Mouse (Mus musculus): ENCODE measurements around the gene Slc26a1. TPM values are rescaled to one million over a fixed set of nuclear protein-coding genes. Genes with fewer than 3 reads are reported as not detected.

Slc26a1 gene
- polyA plus RNA-seq, 1 experiment from 2014 or later = 0.22 TPM

DNA sequence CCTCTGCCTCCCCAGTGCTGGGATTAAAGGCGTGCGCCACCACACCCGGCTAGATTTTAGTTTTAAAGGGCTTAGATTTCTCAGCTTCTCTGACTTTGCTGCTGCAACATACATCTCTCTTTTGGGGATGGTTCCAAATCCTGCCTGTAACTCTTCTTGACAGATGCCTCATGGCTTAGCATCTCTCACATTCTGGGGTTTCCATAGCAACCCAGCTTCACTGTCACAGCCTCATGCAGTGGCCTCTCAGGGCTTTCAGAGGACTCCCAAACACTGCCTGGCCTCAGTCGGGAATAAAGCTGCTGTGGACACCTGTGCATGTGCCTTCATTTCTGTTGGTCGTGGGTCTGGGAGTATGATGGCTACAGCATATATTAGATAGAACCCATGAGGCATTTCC, 13.7 kb upstream of the Slc26a1 start:
- 74% methylated on average over 5 of the region's 5 CpGs for WGBS
- no peak for TF ChIP-seq EP300 (optimal IDR thresholded peaks at IDR 0.05)
- TF ChIP-seq CTCF (IDR thresholded peaks at IDR 0.05; ENCODE audit: low read depth) = no peak
- DNase-seq (ENCODE audit: low spot score) (no peak), ATAC-seq (ENCODE audit: low FRiP score, low TSS enrichment) (no peak)
- Histone ChIP-seq H3K4me1 (replicated peaks; ENCODE audit: control insufficient read depth, insufficient read depth) (no peaks in the 10 kb centered on the region; the same call in 1 of the 2 replicates), H3K9ac (ENCODE audit: low read length) (no peak overlapping the region), H3K36me3 (ENCODE audit: control insufficient read depth, insufficient read depth, low read length) (no peaks in the 10 kb centered on the region; the same call in 1 of the 2 replicates), H3K4me3 (ENCODE audit: low read depth, low read length) (no peak overlapping the region), H3K4me2 (replicated peaks; ENCODE audit: low read depth) (no peak overlapping the region), H3K9me3 (ENCODE audit: control insufficient read depth, low read length) (no peaks in the 10 kb centered on the region), H3K27ac (replicated peaks) (no peak overlapping the region), H3K27me3 (ENCODE audit: control insufficient read depth, insufficient read depth, low read length) (no peaks in the 10 kb centered on the region)

DNA sequence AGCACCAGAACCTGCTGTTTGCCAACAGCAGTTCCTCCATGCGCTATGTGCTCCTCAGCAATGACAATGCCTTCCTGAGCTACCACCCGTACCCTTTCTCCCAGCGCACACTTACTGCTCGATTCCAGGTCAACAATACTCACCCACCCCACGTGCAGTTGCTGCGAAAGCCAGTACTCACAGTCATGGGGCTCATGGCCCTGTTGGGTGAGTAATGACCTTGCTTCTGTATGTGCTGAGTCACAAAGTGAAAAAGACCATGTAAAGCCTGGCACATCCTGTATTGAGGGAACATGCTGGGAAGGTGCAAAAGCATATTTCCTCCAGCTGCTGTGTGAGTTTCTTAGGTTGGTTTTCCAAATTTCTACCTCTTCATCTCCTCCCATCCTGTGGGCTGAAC, 5.5 kb upstream of the Slc26a1 start:
- no peak for DNase-seq (ENCODE audit: low spot score)
- TF ChIP-seq CTCF (IDR thresholded peaks at IDR 0.05; ENCODE audit: low read depth) (no peak), EP300 (optimal IDR thresholded peaks at IDR 0.05) (no peak)

DNA sequence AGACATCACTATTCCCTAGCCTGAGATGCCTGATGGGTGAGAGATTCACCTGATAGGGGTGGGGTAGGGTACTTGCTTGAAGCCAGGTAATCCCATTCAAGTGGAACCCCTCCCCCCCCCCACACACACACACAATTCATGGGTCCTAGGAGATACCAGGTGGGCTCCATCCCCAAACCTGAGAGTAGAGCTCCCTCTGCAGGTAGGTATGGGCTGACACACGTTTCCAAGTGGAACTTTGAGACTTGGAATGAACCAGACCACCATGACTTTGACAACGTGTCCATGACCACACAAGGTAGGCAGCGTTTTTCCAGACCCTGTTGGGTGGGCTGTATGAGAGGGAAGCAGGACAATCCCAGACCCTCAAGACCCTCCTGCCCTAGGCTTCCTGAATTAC, 4.5 kb upstream of the Slc26a1 start:
- Histone ChIP-seq H3K9me3 (ENCODE audit: control insufficient read depth, low read length) (no peaks in the 10 kb centered on the region), H3K27me3 (ENCODE audit: control insufficient read depth, insufficient read depth, low read length) (no peaks in the 10 kb centered on the region), H3K27ac (replicated peaks) (no peak overlapping the region), H3K4me1 (replicated peaks; ENCODE audit: control insufficient read depth, insufficient read depth) (peaks cover 8% of the 10 kb centered on the region; the same call in 1 of the 2 replicates), H3K4me2 (replicated peaks; ENCODE audit: low read depth) (no peak overlapping the region), H3K4me3 (ENCODE audit: low read depth, low read length) (no peak overlapping the region), H3K9ac (ENCODE audit: low read length) (no peak overlapping the region), H3K36me3 (ENCODE audit: control insufficient read depth, insufficient read depth, low read length) (no peaks in the 10 kb centered on the region; the same call in 1 of the 2 replicates)
- no peak for DNase-seq (ENCODE audit: low spot score)
- WGBS = 50% methylated on average over 3 of the region's 3 CpGs
- no peak for ATAC-seq (ENCODE audit: low FRiP score, low TSS enrichment)
- no peak for TF ChIP-seq EP300 (optimal IDR thresholded peaks at IDR 0.05)
- peak; percentile 64 for TF ChIP-seq CTCF (IDR thresholded peaks at IDR 0.05; ENCODE audit: low read depth)

More for the DNA sequence above, 5.5 kb upstream of the Slc26a1 start:
- Histone ChIP-seq H3K4me3 (ENCODE audit: low read depth, low read length) (no peak overlapping the region), H3K27ac (replicated peaks) (no peak overlapping the region), H3K4me2 (replicated peaks; ENCODE audit: low read depth) (no peak overlapping the region), H3K36me3 (ENCODE audit: control insufficient read depth, insufficient read depth, low read length) (no peaks in the 10 kb centered on the region; the same call in 1 of the 2 replicates), H3K9me3 (ENCODE audit: control insufficient read depth, low read length) (no peaks in the 10 kb centered on the region), H3K9ac (ENCODE audit: low read length) (no peak overlapping the region), H3K4me1 (replicated peaks; ENCODE audit: control insufficient read depth, insufficient read depth) (peaks cover 8% of the 10 kb centered on the region; the same call in 1 of the 2 replicates), H3K27me3 (ENCODE audit: control insufficient read depth, insufficient read depth, low read length) (no peaks in the 10 kb centered on the region)
- WGBS = 90% methylated on average over 6 of the region's 6 CpGs
- ATAC-seq (ENCODE audit: low FRiP score, low TSS enrichment) = no peak

DNA sequence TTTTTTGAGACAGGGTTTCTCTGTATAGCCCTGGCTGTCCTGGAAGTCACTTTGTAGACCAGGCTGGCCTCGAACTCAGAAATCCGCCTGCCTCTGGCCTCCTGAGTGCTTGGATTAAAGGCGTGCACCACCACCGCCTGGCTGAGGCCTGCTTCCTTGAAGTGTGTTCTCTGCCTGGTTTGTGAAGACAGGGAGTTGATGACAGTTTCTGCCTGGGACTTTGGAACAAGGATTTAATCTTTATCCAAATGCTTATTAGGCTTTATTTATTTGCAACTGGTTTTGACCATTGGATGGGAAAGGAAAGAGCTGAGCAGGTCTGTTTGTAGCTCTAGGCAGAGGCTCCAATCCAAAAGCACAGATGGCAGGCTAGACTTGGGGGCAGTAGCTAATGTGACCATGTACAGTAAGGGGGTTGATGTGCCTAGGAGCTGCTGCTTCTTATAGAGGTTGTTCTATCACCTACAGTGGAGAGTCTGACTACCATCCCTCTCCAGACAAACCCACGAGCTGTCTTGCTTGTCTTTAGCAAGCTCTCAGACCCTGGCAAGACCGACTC, 3.0 kb upstream of the Slc26a1 start:
- H3K4me3 ChIP-seq (ENCODE audit: low read depth, low read length) = no peak overlapping the region
- H3K27me3 ChIP-seq (ENCODE audit: control insufficient read depth, insufficient read depth, low read length) = no peaks in the 10 kb centered on the region
- ATAC-seq (ENCODE audit: low FRiP score, low TSS enrichment) (no peak), DNase-seq (ENCODE audit: low spot score) (no peak)
- TF ChIP-seq CTCF (IDR thresholded peaks at IDR 0.05; ENCODE audit: low read depth) = no peak
- no peak for TF ChIP-seq EP300 (optimal IDR thresholded peaks at IDR 0.05)
- H3K27ac ChIP-seq (replicated peaks) = no peak overlapping the region
- H3K9ac ChIP-seq (ENCODE audit: low read length) = no peak overlapping the region
- WGBS = 90% methylated on average over 6 of the region's 6 CpGs
- no peak overlapping the region for H3K4me2 ChIP-seq (replicated peaks; ENCODE audit: low read depth)
- H3K9me3 ChIP-seq (ENCODE audit: control insufficient read depth, low read length) = no peaks in the 10 kb centered on the region
- H3K4me1 ChIP-seq (replicated peaks; ENCODE audit: control insufficient read depth, insufficient read depth) = peaks cover 8% of the 10 kb centered on the region; the same call in 1 of the 2 replicates
- no peaks in the 10 kb centered on the region for H3K36me3 ChIP-seq (ENCODE audit: control insufficient read depth, insufficient read depth, low read length)

DNA sequence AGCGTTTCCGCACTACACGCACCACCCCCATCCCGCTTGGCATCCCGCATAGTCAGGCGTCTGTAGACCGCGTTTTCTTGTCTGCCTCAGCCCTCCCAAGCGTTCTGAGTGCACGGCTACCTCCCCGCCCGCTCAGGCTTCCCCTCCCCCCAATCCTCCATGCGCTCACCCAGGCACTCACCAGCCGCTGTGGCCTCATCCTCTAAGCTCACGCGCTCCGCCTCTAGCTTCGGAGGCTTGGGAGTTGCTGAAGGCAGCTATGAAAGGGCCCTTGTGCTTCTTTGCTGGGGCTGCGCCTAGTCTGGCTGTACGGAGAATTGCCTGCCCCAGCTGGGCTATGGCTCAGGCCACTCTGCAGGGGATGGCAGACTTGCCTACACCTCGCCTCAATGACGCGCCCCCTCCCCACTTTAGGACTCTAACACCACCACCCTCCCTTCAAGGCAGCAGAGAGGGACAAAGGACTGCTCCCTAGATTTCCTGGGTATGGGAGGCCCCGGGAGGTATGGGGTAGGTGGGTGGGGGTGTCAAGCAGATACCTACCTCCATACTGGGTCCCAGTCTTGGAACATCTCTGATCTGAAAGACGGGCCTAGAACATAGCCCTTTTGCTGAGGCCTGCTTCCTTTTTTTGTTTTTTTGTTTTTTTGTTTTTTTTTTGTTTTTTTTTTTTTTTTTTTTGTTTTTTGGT, 2.4 kb upstream of the Slc26a1 start:
- Histone ChIP-seq H3K27ac (replicated peaks) (peak overlapping the region; percentile 67), H3K4me1 (replicated peaks; ENCODE audit: control insufficient read depth, insufficient read depth) (peaks cover 8% of the 10 kb centered on the region; the same call in 1 of the 2 replicates), H3K27me3 (ENCODE audit: control insufficient read depth, insufficient read depth, low read length) (no peaks in the 10 kb centered on the region), H3K4me2 (replicated peaks; ENCODE audit: low read depth) (peak overlapping the region; percentile 63), H3K36me3 (ENCODE audit: control insufficient read depth, insufficient read depth, low read length) (no peaks in the 10 kb centered on the region), H3K9me3 (ENCODE audit: control insufficient read depth, low read length) (no peaks in the 10 kb centered on the region), H3K9ac (ENCODE audit: low read length) (peak overlapping the region; percentile 53), H3K4me3 (ENCODE audit: low read depth, low read length) (peak overlapping the region; percentile 34)
- WGBS = 5% methylated on average over 25 of the region's 25 CpGs
- ATAC-seq (ENCODE audit: low FRiP score, low TSS enrichment) (peak; percentile 69), DNase-seq (ENCODE audit: low spot score) (peak; percentile 73)
- TF ChIP-seq CTCF (IDR thresholded peaks at IDR 0.05; ENCODE audit: low read depth) (peak; percentile 25), EP300 (optimal IDR thresholded peaks at IDR 0.05) (no peak)

Measured in stomach, postnatal 0 days (tissue).